Mouse (Mus musculus) forebrain, embryonic 15.5 days (tissue): Measurements from ENCODE around the gene Psmb5. TPM values are rescaled to one million over a fixed set of nuclear protein-coding genes. Genes with fewer than 3 reads are reported as not detected.

Experiments
- ATAC-seq: fragments of 200-750 bp; cut with Nextera tagmentation; replicated peaks from 2 replicates; pipeline ENCODE4 v1.8.0; 2017; ENCODE audit warnings: mild to moderate bottlenecking, moderate TSS enrichment, moderate library complexity
- H3K27ac ChIP-seq: fragments of 300-500 bp; sonication (generic); replicated peaks from 2 replicates; pipeline ENCODE4 v1.5.1; 2015; ENCODE audit warnings: mild to moderate bottlenecking, inconsistent platforms
- H3K27me3 ChIP-seq: fragments of 300-500 bp; sonication (generic); 2 replicates; pipeline ENCODE4 v1.6.1; 2015; ENCODE audit warnings: inconsistent platforms
- H3K36me3 ChIP-seq: fragments of 300-500 bp; sonication (generic); 2 replicates; pipeline ENCODE4 v1.6.1; 2015; ENCODE audit warnings: mild to moderate bottlenecking, inconsistent platforms
- H3K4me1 ChIP-seq: fragments of 300-500 bp; sonication (generic); 2 replicates; pipeline ENCODE4 v1.6.1; 2015; ENCODE audit warnings: inconsistent platforms
- H3K4me2 ChIP-seq: fragments of 300-500 bp; sonication (generic); replicated peaks from 2 replicates; pipeline ENCODE4 v1.6.1; 2015; ENCODE audit warnings: mild to moderate bottlenecking, inconsistent platforms
- H3K4me3 ChIP-seq: fragments of 300-500 bp; sonication (generic); 2 replicates; pipeline ENCODE4 v1.5.1; 2015; ENCODE audit warnings: mild to moderate bottlenecking, inconsistent platforms
- H3K9ac ChIP-seq: fragments of 300-500 bp; sonication (generic); replicated peaks from 2 replicates; pipeline ENCODE4 v1.6.1; 2015; ENCODE audit warnings: mild to moderate bottlenecking, inconsistent platforms
- H3K9me3 ChIP-seq: fragments of 300-500 bp; sonication (generic); 2 replicates; pipeline ENCODE4 v1.6.1; 2016; ENCODE audit warnings: inconsistent platforms
- WGBS: fragments of 180-500 bp; shearing (Covaris S2); methylation state at CpG from one replicate; pipeline ENCODE4 v1.1.7; 2015; ENCODE audit warnings: mixed read lengths; 5-methylcytosine and 5-hydroxymethylcytosine counted together
- polyA plus RNA-seq: library from polyadenylated mRNA; unstranded; fragments of >200 nt; fragmentation: Nextera tagmentation; extraction: Ambion mirVana; gene quantifications from 2 replicates; pipeline ENCODE4 v1.2.1, GENCODE M21; 2015

Gene Psmb5
- polyA plus RNA-seq, 1 experiment from 2014 or later, result 430 TPM

- H3K9me3 ChIP-seq, result no peaks in the 10 kb centered on the region
- H3K27ac ChIP-seq, result no peak overlapping the region
- H3K9ac ChIP-seq, result no peak overlapping the region
- ATAC-seq, result no peak
- WGBS, result 73% methylated on average over 2 of the region's 2 CpGs
- no peak overlapping the region for H3K4me3 ChIP-seq
- H3K4me1 ChIP-seq, result peaks cover 25% of the 10 kb centered on the region
- no peak overlapping the region for H3K4me2 ChIP-seq
- H3K36me3 ChIP-seq, result peaks cover 61% of the 10 kb centered on the region
- H3K27me3 ChIP-seq, result no peaks in the 10 kb centered on the region
Observed at GRCm38 (mm10) chr14:54643011-54643410, 25.2 kb upstream of the Psmb5 start.

- Histone ChIP-seq H3K9ac (no peak overlapping the region), H3K36me3 (peaks cover 58% of the 10 kb centered on the region), H3K4me3 (no peak overlapping the region), H3K4me1 (peaks cover 25% of the 10 kb centered on the region), H3K4me2 (no peak overlapping the region), H3K9me3 (no peaks in the 10 kb centered on the region), H3K27me3 (no peaks in the 10 kb centered on the region), H3K27ac (peak overlapping the region; percentile 84)
- ATAC-seq, result no peak
- WGBS, result 78% methylated on average over 25 of the region's 25 CpGs
Observed at GRCm38 (mm10) chr14:54642224-54642944, 24.6 kb upstream of the Psmb5 start.

GRCm38 (mm10) chr14:54641305-54641969 is 23.6 kb upstream of the Psmb5 start, which contains the start of gene Cdh24:
Cdh24 (minus strand) TSS chr14:54641364.
- no peaks in the 10 kb centered on the region for H3K9me3 ChIP-seq
- peaks cover 25% of the 10 kb centered on the region for H3K4me1 ChIP-seq
- ATAC-seq, result peak; percentile 96
- no peaks in the 10 kb centered on the region for H3K27me3 ChIP-seq
- peak within 1 kb of the TSS; percentile 93 for H3K9ac ChIP-seq
- peak within 1 kb of the TSS; percentile 72 for H3K4me3 ChIP-seq
- peaks cover 53% of the 10 kb centered on the region for H3K36me3 ChIP-seq
- WGBS, result under 1% methylated on average over 47 of the region's 52 CpGs
- H3K27ac ChIP-seq, result peak within 1 kb of the TSS; percentile 84
- H3K4me2 ChIP-seq, result peak within 1 kb of the TSS; percentile 63

- ATAC-seq, result peak; percentile 52
- Histone ChIP-seq H3K4me3 (peak within 1 kb of the TSS; percentile 72), H3K4me1 (peaks cover 25% of the 10 kb centered on the region), H3K9ac (peak within 1 kb of the TSS; percentile 93), H3K27me3 (no peaks in the 10 kb centered on the region), H3K36me3 (peaks cover 51% of the 10 kb centered on the region), H3K27ac (peak within 1 kb of the TSS; percentile 84), H3K4me2 (peak within 1 kb of the TSS; percentile 63), H3K9me3 (no peaks in the 10 kb centered on the region)
- 1% methylated on average over 19 of the region's 28 CpGs for WGBS
Observed at GRCm38 (mm10) chr14:54640946-54641304, 23.1 kb upstream of the Psmb5 start, which contains the start of gene Gm17606. Gm17606 (plus strand) TSS chr14:54640952.

- H3K9ac ChIP-seq, result peak overlapping the region; percentile 42
- no peaks in the 10 kb centered on the region for H3K9me3 ChIP-seq
- H3K4me1 ChIP-seq, result peaks cover 25% of the 10 kb centered on the region
- H3K27ac ChIP-seq, result no peak overlapping the region
- ATAC-seq, result no peak
- WGBS, result 4% methylated on average over 4 of the region's 4 CpGs
- H3K27me3 ChIP-seq, result no peaks in the 10 kb centered on the region
- H3K4me2 ChIP-seq, result peak overlapping the region; percentile 63
- H3K4me3 ChIP-seq, result peak overlapping the region; percentile 72
- H3K36me3 ChIP-seq, result peaks cover 43% of the 10 kb centered on the region
Observed at GRCm38 (mm10) chr14:54640121-54640520, 22.3 kb upstream of the Psmb5 start.

- H3K27ac ChIP-seq, result no peak overlapping the region
- H3K9me3 ChIP-seq, result no peaks in the 10 kb centered on the region
- H3K9ac ChIP-seq, result no peak overlapping the region
- no peak overlapping the region for H3K4me2 ChIP-seq
- 71% methylated on average over 5 of the region's 5 CpGs for WGBS
- H3K27me3 ChIP-seq, result no peaks in the 10 kb centered on the region
- H3K4me3 ChIP-seq, result no peak overlapping the region
- peaks cover 25% of the 10 kb centered on the region for H3K4me1 ChIP-seq
- H3K36me3 ChIP-seq, result peaks cover 34% of the 10 kb centered on the region
- ATAC-seq, result no peak
Observed at GRCm38 (mm10) chr14:54638210-54638609, 20.4 kb upstream of the Psmb5 start.

GRCm38 (mm10) chr14:54636954-54637353 is 19.1 kb upstream of the Psmb5 start:
- no peak overlapping the region for H3K4me3 ChIP-seq
- no peak overlapping the region for H3K9ac ChIP-seq
- no peak for ATAC-seq
- H3K36me3 ChIP-seq, result peaks cover 35% of the 10 kb centered on the region
- H3K4me2 ChIP-seq, result no peak overlapping the region
- no peaks in the 10 kb centered on the region for H3K9me3 ChIP-seq
- H3K4me1 ChIP-seq, result peaks cover 25% of the 10 kb centered on the region
- 44% methylated on average over 8 of the region's 8 CpGs for WGBS
- H3K27me3 ChIP-seq, result no peaks in the 10 kb centered on the region
- no peak overlapping the region for H3K27ac ChIP-seq

GRCm38 (mm10) chr14:54634182-54634581 is 16.4 kb upstream of the Psmb5 start:
- Histone ChIP-seq H3K4me2 (no peak overlapping the region), H3K4me3 (no peak overlapping the region), H3K27me3 (no peaks in the 10 kb centered on the region), H3K36me3 (peaks cover 51% of the 10 kb centered on the region), H3K9me3 (no peaks in the 10 kb centered on the region), H3K27ac (no peak overlapping the region), H3K9ac (no peak overlapping the region), H3K4me1 (peaks cover 11% of the 10 kb centered on the region)
- 88% methylated on average over 4 of the region's 4 CpGs for WGBS
- no peak for ATAC-seq

GRCm38 (mm10) chr14:54632252-54632651 is 14.4 kb upstream of the Psmb5 start:
- 89% methylated on average over 37 of the region's 37 CpGs for WGBS
- Histone ChIP-seq H3K36me3 (peaks cover 46% of the 10 kb centered on the region), H3K4me2 (no peak overlapping the region), H3K27ac (no peak overlapping the region), H3K4me1 (no peaks in the 10 kb centered on the region), H3K27me3 (no peaks in the 10 kb centered on the region), H3K9ac (no peak overlapping the region), H3K9me3 (no peaks in the 10 kb centered on the region), H3K4me3 (no peak overlapping the region)
- no peak for ATAC-seq

GRCm38 (mm10) chr14:54631240-54631599 is 13.4 kb upstream of the Psmb5 start:
- no peaks in the 10 kb centered on the region for H3K9me3 ChIP-seq
- H3K4me3 ChIP-seq, result no peak overlapping the region
- no peak overlapping the region for H3K4me2 ChIP-seq
- no peak for ATAC-seq
- H3K27me3 ChIP-seq, result no peaks in the 10 kb centered on the region
- 71% methylated on average over 4 of the region's 4 CpGs for WGBS
- H3K4me1 ChIP-seq, result no peaks in the 10 kb centered on the region
- H3K36me3 ChIP-seq, result peaks cover 40% of the 10 kb centered on the region
- H3K27ac ChIP-seq, result peak overlapping the region; percentile 15; the same call in 1 of the 2 replicates
- H3K9ac ChIP-seq, result no peak overlapping the region

GRCm38 (mm10) chr14:54630583-54631239 is 12.9 kb upstream of the Psmb5 start:
- Histone ChIP-seq H3K27me3 (no peaks in the 10 kb centered on the region), H3K9ac (no peak overlapping the region), H3K4me2 (no peak overlapping the region), H3K27ac (no peak overlapping the region), H3K4me1 (no peaks in the 10 kb centered on the region), H3K4me3 (no peak overlapping the region), H3K36me3 (peaks cover 39% of the 10 kb centered on the region), H3K9me3 (no peaks in the 10 kb centered on the region)
- 67% methylated on average over 11 of the region's 11 CpGs for WGBS
- ATAC-seq, result no peak

GRCm38 (mm10) chr14:54629797-54630196 is 12.0 kb upstream of the Psmb5 start:
- Histone ChIP-seq H3K9ac (no peak overlapping the region), H3K9me3 (no peaks in the 10 kb centered on the region), H3K4me1 (no peaks in the 10 kb centered on the region), H3K4me3 (no peak overlapping the region), H3K27ac (no peak overlapping the region), H3K27me3 (no peaks in the 10 kb centered on the region), H3K36me3 (peaks cover 39% of the 10 kb centered on the region), H3K4me2 (no peak overlapping the region)
- no peak for ATAC-seq
- WGBS, result 93% methylated on average over 2 of the region's 2 CpGs
